Mouse (Mus musculus) liver, adult 2 months (tissue): ENCODE measurements at regions not wholly inside any gene's neighbourhood (a gene's known extent, or its start where the extent isn't known, plus 50 kb on each side); places are given as distances from the start of the nearest gene placed in this dataset.

Experiments
- CTCF ChIP-seq: fragments of 200-500 bp; IDR thresholded peaks from 2 replicates; pipeline ENCODE4 v1.5.1; 2011; ENCODE audit warnings: low read depth, low read length, control low read depth
- POLR2A ChIP-seq: fragments of 200-500 bp; IDR thresholded peaks from 2 replicates; pipeline ENCODE4 v1.6.1; 2011; ENCODE audit warnings: low read length, control low read depth; ENCODE audit not compliant: insufficient read depth; ENCODE audit errors: extremely low read depth

- TF ChIP-seq POLR2A (no peak), CTCF (no peak)
Measured at GRCm38 (mm10) chr10:23450647-23450979, 100.0 kb upstream of the Eya4 start.
